Mouse (Mus musculus) adrenal gland, adult 2 months (tissue): ENCODE data around the gene Rad9a. TPM values are rescaled to one million over a fixed set of nuclear protein-coding genes. Genes with fewer than 3 reads are reported as not detected.
"Not testable (repeated sequence)": the region's sequence is repeated elsewhere in the genome, so short reads cannot be mapped to it uniquely, and the experiment has no call there.

ENCODE experiments used
- DNase-seq: peaks from one replicate; pipeline ENCODE4 v3.0.0; 2021
- long read RNA-seq: library from polyadenylated mRNA; stranded (forward); transcript quantifications from one replicate; pipeline ENCODE4 v2.0.0, GENCODE M21; 2021
- polyA plus RNA-seq: library from polyadenylated mRNA; depleted of rRNA; stranded (reverse); fragments of >200 nt; gene quantifications from 2 replicates; pipeline ENCODE4 v1.2.3, GENCODE M21; 2012; rRNA removed
- total RNA-seq, 2 experiments: library from RNA; stranded (reverse); gene quantifications; 2 replicates each; pipeline ENCODE4 v1.2.3; 2021

Rad9a gene
- total RNA-seq = 10 to 100 TPM in 1 of 2 experiments, 1 to 10 TPM in 1; 6.9 to 12.3 TPM
- polyA plus RNA-seq = 16.4 and 17.2 TPM in 2 replicates
- long read RNA-seq, transcript Rad9a-201 (11 exons, 2,081 nt) = major isoform, 6 of 11 reads
- long read RNA-seq, partial matches to known transcripts = 1 of 11 reads
- long read RNA-seq, other reads (novel, unspliced or antisense) = 3 of 11 reads

DNA sequence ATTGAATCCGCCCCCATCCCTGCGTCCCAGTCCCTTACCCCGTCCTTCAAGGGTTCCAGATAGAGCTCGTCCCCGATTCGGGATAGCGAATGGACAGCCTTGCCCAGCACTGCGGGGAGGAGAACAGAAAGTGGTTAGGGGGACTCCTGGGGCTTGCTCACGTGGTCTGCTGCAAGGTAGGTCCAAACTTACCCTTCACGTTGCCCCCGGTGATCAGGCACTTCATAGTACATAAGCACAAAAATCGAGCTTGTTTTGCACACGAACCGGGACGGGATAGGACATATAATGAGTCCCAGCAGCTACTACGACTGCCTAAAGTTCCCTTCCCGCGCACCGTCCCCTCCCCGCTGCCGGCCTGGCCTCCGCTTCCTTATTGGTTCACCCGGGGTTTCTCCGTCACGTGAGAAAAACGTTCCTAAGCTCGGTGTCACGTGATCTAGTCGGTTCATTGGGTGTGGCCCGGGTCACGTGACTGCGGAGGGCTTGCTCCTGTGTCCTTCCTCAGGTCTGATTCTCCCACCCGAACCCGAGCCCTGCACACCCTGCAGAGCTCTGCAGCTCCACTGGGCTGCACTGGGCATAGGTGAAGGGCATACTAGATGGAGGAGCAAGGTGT, at the start of gene Rad9a:
TSS of gene Rad9a (minus strand) at position 372 of the 619 bp plus-strand sequence.
- peak; percentile 96 for DNase-seq

DNA sequence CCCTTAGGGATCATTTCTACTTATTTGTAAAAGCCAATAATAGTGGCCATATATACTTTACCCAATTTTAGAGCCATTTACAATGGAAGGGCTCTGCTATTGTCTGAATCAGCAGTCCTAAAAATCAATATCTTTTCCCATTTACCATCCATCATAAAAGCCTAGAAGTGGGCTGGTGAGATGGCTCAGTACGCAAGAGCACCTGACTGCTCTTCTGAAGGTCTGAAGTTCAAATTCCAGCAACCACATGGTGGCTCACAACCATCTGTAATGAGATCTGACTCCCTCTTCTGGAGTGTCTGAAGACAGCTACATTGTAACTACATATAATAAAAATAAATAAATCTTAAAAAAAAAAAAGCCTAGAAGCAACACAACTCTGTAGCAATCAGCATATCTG, 47.2 kb upstream of the Rad9a start:
- not testable (repeated sequence) for DNase-seq

GRCm38 (mm10) chr19:4247010-4247409, 45.5 kb upstream of the Rad9a start:
- no peak for DNase-seq

DNA sequence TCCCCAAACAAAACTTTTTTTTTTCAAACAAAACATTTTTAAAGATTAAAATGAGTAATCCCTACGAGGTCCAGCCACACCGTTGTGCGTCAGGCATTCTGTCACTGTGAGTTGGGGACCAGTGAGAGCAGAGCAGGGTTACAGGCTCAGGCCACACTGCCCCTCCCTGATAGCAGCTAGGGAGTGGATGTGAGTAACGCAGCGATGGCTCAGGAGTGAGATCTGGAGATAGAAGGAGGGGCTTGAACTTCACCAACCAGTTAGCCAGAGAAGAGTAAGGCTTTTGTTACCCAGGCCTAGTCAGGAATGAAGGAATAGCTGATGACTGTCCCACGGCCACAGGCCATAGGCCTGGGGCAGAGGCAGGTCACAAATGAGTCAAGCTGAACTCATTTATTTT, 43.3 kb upstream of the Rad9a start:
- DNase-seq = no peak

- DNase-seq = no peak
These were observed 41.0 kb upstream of the Rad9a start for GRCm38 (mm10) chr19:4242416-4242815.

DNA sequence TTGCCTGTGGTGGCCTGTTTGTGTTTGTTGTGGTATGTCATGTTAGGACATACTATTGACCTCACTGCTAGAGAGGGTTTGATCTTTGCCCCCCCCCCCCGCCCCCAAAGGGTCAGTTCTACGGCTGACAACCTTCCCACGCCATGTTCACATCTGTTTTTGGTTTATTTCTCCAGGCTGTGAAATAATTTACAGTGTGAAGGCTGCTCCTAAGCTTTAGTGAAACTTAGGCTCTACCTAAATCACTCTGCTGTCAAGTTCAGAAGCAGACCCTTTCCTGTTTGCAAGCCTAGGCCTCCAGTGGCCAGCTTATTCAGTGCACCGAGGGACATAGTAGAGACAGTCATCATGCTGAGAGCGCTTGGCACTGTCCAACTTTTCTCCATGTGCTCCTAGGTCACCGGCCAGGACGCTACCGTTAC, 38.8 kb upstream of the Rad9a start:
- DNase-seq = no peak

DNA sequence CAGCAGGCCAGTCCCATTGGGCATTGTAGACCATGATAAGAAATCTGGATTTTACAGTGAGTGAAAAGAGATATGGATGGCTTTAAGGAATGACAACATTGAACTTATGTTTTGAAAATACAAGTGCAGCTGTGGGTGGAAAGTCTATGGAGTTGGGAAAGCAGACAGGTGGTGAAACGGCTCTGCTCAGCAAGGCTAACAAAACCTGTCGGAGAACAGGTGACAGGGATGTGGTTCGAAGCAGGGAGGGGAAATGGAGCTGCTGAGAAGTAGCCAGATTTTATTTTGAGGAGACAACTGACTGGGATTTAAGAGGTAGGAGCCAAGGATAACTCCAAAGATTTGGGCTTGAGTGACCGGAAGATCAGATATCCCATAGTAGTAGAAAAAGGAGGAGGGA, 33.1 kb upstream of the Rad9a start:
- DNase-seq = no peak

DNA sequence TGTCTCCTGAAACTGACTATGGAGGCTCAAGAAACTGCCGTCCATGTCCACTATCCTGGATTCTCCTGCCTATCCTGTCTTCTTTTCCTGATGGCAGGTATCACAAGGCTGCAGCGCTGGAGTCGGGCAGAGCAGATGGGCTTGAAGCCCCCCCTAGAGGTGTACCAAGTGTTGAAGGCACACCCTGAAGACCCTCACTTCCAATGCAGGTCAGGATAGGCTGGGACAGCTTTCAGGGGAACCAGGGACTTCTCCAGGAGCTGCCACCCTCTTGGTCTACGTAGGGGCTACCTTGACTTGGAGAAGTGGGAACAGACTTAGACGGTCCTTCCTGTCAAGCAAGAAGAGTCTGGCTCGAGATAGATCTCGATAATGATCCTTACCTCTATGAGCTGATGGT, 31.2 kb upstream of the Rad9a start:
- DNase-seq = no peak

DNA sequence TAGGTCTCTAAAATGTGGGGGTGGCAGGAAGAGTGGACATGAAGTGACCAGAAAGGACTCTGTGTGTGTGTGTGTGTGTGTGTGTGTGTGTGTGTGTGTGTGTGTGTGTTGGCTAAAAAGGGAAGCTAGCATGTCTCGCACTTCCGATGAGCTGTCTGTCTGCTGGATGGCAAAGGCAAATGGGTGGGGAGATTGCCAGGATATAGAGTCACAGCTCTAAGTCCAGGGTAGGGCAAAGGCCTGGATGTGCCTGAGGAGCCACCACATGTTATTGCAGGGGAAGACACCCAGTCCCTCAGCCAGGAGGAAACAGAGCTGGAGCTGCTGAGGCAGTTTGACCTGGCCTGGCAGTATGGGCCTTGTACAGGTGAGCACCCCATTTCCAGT, 30.7 kb upstream of the Rad9a start:
- no peak for DNase-seq

GRCm38 (mm10) chr19:4231253-4232185, 30.1 kb upstream of the Rad9a start, which contains the start of gene Pold4:
TSS of gene Pold4 (plus strand) at chr19:4231899.
- peak; percentile 99 for DNase-seq

DNA sequence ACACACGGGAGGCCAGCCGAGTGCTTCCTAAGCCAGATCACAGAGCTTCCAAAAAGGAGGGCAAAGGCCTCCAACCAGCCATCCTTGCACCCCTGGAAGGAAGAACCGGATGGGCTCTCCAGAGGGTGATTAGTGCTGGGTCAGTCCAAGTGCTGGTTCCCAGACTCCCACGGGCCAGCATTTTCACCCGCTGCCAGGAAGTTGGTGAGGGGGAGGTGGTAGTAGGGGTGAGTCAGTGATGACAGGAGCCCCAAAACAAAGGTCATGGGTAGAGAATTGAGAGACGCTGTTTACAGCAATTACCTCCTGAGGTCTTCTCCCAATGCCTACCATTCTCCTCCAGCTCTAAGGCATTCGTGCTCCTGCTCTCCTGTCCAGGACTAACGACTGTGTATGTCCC, 29.0 kb upstream of the Rad9a start:
- peak; percentile 86 for DNase-seq

DNA sequence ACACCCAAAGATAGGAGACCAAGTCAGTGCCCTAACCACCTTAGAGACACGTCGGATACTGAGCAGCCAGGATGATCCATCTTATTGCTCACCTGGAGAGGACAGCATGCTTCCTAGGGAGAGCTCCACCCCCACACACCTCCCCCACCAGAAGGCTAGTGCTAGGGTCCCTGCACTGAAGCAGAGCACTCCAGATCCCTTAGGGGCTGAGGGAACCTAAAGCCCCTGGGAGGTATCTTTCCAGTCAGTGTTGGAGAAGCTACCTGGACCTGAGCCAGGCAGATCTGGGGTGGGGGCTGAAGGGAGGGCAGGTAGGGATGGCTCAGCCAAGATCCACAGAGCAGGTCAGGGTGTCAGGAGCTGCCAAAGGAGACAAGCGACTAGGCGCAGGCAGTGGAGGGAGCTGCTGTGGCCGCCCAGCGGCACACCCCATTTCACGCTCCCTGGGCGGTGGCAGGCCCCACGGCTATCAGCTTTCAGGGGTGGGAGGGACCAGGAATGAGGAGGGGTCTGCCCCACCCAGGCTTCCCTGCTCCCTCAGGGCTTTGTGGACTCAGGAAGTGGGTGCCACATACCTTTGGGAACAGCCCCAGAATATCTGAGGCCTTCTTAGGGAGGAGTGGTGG, 28.1 kb upstream of the Rad9a start:
- peak; percentile 29 for DNase-seq

- no peak for DNase-seq
These were observed 27.4 kb upstream of the Rad9a start for GRCm38 (mm10) chr19:4228891-4229290.

DNA sequence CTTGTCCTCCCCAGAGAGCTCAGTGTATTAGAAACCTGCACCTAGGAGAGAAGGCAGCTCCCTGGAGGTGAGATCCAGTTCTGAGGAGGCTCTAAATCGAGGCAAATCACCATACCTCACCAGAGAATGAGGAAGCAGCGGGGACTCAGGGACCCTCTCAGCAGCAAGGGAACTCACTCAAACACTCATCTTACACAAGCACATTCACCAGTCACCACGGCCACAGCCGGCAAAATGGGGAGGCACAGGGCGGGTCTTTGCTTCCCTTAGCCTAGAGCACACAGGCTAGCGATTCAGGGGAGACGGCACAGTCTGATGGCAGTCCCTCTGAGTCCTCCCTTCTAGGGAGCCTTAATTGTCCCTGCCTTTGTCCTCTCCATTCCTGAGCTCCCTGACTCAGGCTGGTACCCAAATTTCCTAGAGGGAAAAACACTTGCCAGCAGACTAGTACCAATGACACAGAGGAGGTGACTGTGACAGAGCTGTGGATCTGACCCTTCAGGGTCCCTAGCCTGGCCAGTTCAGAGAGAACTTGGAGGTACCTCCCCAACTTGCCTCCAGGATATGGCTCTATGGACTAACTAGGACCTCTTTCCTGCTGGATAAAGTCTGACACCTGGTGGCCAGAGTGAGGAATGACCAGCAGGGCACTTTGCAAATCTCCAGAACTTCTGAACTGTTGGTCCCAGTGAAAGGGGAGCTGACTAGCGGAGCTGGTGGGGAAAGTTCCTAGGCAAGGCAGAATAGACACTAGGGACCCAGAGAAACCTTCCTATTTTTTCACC, 26.6 kb upstream of the Rad9a start:
- DNase-seq = peak; percentile 79

DNA sequence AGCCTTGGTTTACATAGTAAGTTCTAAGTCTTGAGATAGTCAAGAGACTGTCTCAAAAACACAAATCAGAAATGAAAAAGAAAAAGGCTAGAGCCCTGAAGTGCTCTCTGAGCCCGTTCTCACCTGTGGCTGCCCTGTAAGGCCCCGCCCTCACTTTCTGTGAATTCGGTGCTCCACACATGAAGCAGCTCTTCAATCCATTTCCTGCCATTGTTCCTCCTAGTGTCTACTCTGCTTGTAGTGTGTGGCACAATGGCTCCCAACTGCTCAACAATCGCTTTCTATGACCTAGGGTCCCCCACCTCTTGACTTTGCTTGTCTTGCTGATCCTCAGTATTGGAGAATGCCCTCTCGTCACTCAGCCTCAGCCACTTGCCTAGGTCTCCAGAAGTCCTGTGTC, 26.0 kb upstream of the Rad9a start:
- DNase-seq = no peak

GRCm38 (mm10) chr19:4226779-4227178, 25.3 kb upstream of the Rad9a start:
- DNase-seq = no peak

DNA sequence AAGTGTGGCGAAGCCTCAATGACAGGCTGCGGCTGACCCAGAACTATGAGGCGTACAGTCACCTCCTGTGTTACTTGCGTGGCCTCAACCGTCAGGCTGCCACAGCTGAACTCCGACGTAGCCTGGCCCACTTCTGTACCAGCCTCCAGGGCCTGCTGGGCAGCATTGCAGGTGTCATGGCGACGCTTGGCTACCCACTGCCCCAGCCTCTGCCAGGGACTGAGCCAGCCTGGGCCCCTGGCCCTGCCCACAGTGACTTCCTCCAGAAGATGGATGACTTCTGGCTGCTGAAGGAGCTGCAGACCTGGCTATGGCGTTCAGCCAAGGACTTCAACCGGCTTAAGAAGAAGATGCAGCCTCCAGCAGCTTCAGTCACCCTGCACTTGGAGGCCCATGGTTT, 20.7 kb upstream of the Rad9a start:
- DNase-seq = peak; percentile 62

DNA sequence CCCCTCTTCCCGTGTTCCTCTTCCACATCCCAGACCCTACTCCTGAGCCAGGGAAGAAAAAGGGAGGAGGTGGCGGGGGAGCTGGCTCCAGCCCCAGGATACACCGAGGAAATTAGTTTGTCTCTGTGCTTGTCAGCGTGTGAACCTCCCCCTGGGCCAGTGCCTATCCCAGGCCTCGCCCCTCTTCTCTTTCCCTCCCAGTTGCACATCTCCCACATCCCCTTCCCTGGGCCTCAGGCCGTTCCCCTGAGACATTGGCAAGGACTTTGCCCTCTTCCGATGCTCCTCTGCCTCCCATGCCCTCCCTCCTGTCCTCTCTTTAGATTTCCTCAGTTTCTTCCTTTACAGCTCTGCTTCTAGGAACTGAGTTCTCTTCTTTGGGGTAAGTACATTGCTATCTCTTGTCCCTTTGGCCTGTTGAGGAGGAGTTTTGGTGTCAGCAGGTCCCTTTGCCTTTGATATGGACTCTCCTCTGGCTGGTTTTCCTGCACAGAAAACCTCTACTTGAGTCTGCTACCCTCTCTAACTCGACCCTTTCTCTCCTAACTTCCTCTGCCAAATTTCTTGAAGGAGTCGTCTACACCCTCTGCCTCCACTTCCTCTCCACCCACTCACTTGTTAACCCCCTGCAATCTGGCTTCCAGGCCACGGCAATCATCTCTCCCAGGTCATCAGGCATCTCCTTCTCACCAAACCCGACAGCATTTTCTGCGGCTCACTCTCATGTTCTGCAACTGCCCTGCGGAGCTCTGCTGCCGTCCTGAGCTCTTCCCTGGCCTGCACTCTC, 19.7 kb upstream of the Rad9a start:
- no peak for DNase-seq

DNA sequence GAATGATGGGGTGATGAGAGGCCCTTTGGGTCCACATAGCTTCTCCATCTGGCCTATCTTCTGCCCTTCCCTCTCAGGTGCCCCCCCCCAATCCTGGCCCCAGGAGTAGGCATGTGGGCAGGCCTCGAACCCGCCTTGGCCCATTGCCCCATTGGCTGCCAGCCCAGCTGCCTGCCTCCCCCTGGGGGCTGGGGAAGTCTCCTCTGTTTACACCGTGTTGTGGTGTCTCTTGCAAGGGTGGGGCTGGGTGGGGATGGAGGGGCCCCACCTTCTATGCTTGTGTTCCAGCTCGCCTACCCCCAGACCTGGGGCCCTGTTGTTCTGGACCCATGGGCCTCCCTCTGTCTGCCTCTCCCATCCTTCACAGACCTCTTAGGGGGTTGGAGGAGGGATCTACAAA, 19.0 kb upstream of the Rad9a start:
- no peak for DNase-seq

- no peak for DNase-seq
These were observed 18.5 kb upstream of the Rad9a start for GRCm38 (mm10) chr19:4219943-4220342.

GRCm38 (mm10) chr19:4218784-4219183, 17.3 kb upstream of the Rad9a start:
- no peak for DNase-seq
